Mouse (Mus musculus): ENCODE measurements around the gene Col18a1. TPM values are rescaled to one million over a fixed set of nuclear protein-coding genes. Genes with fewer than 3 reads are reported as not detected.

Col18a1 gene
- total RNA-seq, 2 experiments from 2014 or later: 31.8 to 41.9 TPM

- no peak for DNase-seq (ENCODE audit: low spot score in 2 of 2)
Observed at GRCm38 (mm10) chr10:77078456-77078855, 87.9 kb downstream of the Col18a1 start.

GRCm38 (mm10) chr10:77074276-77074974, 91.9 kb downstream of the Col18a1 start:
- DNase-seq (ENCODE audit: low spot score in 2 of 2): no peak

GRCm38 (mm10) chr10:77070072-77070471, 96.3 kb downstream of the Col18a1 start:
- DNase-seq (ENCODE audit: low spot score in 2 of 2): peak; percentile 67 to 70

- no peak for DNase-seq (ENCODE audit: low spot score in 2 of 2)
Observed at GRCm38 (mm10) chr10:77068469-77068868, 97.9 kb downstream of the Col18a1 start.

GRCm38 (mm10) chr10:77064659-77065058, 101.7 kb downstream of the Col18a1 start:
- DNase-seq (ENCODE audit: low spot score in 2 of 2): no peak

GRCm38 (mm10) chr10:77064239-77064638, 102.1 kb downstream of the Col18a1 start:
- DNase-seq (ENCODE audit: low spot score in 2 of 2): no peak

- no peak for DNase-seq (ENCODE audit: low spot score in 2 of 2)
Observed at GRCm38 (mm10) chr10:77062393-77063010, 103.8 kb downstream of the Col18a1 start.

- DNase-seq (ENCODE audit: low spot score in 2 of 2): no peak
Observed at GRCm38 (mm10) chr10:77061426-77061825, 104.9 kb downstream of the Col18a1 start.

GRCm38 (mm10) chr10:77056768-77057167, 109.6 kb downstream of the Col18a1 start:
- no peak for DNase-seq (ENCODE audit: low spot score in 2 of 2)

GRCm38 (mm10) chr10:77048606-77049005, 117.7 kb downstream of the Col18a1 start:
- DNase-seq (ENCODE audit: low spot score in 2 of 2): no peak

- no peak for DNase-seq (ENCODE audit: low spot score in 2 of 2)
Observed at GRCm38 (mm10) chr10:77048196-77048595, 118.2 kb downstream of the Col18a1 start.

- DNase-seq (ENCODE audit: low spot score in 2 of 2): no peak
Observed at GRCm38 (mm10) chr10:77038579-77039174, 127.7 kb downstream of the Col18a1 start.

- DNase-seq (ENCODE audit: low spot score in 2 of 2): no peak
Observed at GRCm38 (mm10) chr10:77035487-77035886, 130.9 kb downstream of the Col18a1 start.

GRCm38 (mm10) chr10:77033323-77034025, 132.9 kb downstream of the Col18a1 start:
- peak; percentile 34 to 36 for DNase-seq (ENCODE audit: low spot score in 2 of 2)

GRCm38 (mm10) chr10:77032591-77033322, 133.6 kb downstream of the Col18a1 start:
- peak; percentile 89 to 91 for DNase-seq (ENCODE audit: low spot score in 2 of 2)

GRCm38 (mm10) chr10:77031768-77032375, 134.5 kb downstream of the Col18a1 start, which contains the start of gene Slc19a1:
Gene Slc19a1 (plus strand): TSS chr10:77032241.
- no peak for DNase-seq (ENCODE audit: low spot score in 2 of 2)

- DNase-seq (ENCODE audit: low spot score in 2 of 2): no peak
Observed at GRCm38 (mm10) chr10:77030666-77031065, 135.7 kb downstream of the Col18a1 start.

GRCm38 (mm10) chr10:77029761-77030160, 136.6 kb downstream of the Col18a1 start:
- DNase-seq (ENCODE audit: low spot score in 2 of 2): no peak

- DNase-seq (ENCODE audit: low spot score in 2 of 2): no peak
Observed at GRCm38 (mm10) chr10:77028782-77029296, 137.5 kb downstream of the Col18a1 start.

- no peak for DNase-seq (ENCODE audit: low spot score in 2 of 2)
Observed at GRCm38 (mm10) chr10:77026944-77027343, 139.4 kb downstream of the Col18a1 start.
